Mouse (Mus musculus): Measurements from ENCODE around the gene Bcorl1. TPM values are rescaled to one million over a fixed set of nuclear protein-coding genes. Genes with fewer than 3 reads are reported as not detected.

Gene Bcorl1
- 1 to 10 TPM; 6.7 to 7.0 TPM for total RNA-seq (2021)
- long read RNA-seq, experiment 1, partial matches to known transcripts, result 0 of 3 reads
- long read RNA-seq, experiment 1, other reads (novel, unspliced or antisense), result 3 of 3 reads
- long read RNA-seq, experiment 2, partial matches to known transcripts, result 0 of 2 reads
- long read RNA-seq, experiment 2, other reads (novel, unspliced or antisense), result 2 of 2 reads

GRCm38 (mm10) chrX:48341141-48341540 is at the start of gene Bcorl1:
Bcorl1 (plus strand) TSS chrX:48341358.
- DNase-seq, result peak; percentile 67
- Histone ChIP-seq H3K4me3 (peak within 1 kb of the TSS; percentile 82), H3K27ac (peak within 1 kb of the TSS; percentile 77)
- no peak for TF ChIP-seq CTCF (IDR thresholded peaks at IDR 0.05)
- intact Hi-C loops (cut with DNase I), result loop anchor here (5.0 kb wide), 1 partner anchor 171 kb away; the partner anchor contains the start of gene Aifm1

- no peak for DNase-seq
- intact Hi-C loops (cut with DNase I), result no loop called here
- H3K4me3 ChIP-seq, result no peak overlapping the region
- TF ChIP-seq CTCF (IDR thresholded peaks at IDR 0.05), result no peak
- no peak overlapping the region for H3K27ac ChIP-seq
Observed at GRCm38 (mm10) chrX:48291413-48291812, 49.7 kb upstream of the Bcorl1 start.

GRCm38 (mm10) chrX:48305356-48305755 is 35.8 kb upstream of the Bcorl1 start:
- intact Hi-C loops (cut with DNase I), result no loop called here
- no peak for DNase-seq
- no peak overlapping the region for H3K27ac ChIP-seq
- no peak overlapping the region for H3K4me3 ChIP-seq
- TF ChIP-seq CTCF (IDR thresholded peaks at IDR 0.05), result no peak

GRCm38 (mm10) chrX:48310706-48311517 is 30.2 kb upstream of the Bcorl1 start:
- Histone ChIP-seq H3K4me3 (no peak overlapping the region), H3K27ac (no peak overlapping the region)
- DNase-seq, result no peak
- no peak for TF ChIP-seq CTCF (IDR thresholded peaks at IDR 0.05)
- intact Hi-C loops (cut with DNase I), result no loop called here

GRCm38 (mm10) chrX:48311727-48312126 is 29.4 kb upstream of the Bcorl1 start:
- Histone ChIP-seq H3K27ac (no peak overlapping the region), H3K4me3 (no peak overlapping the region)
- no peak for DNase-seq
- TF ChIP-seq CTCF (IDR thresholded peaks at IDR 0.05), result no peak
- intact Hi-C loops (cut with DNase I), result no loop called here

GRCm38 (mm10) chrX:48314530-48315079 is 26.6 kb upstream of the Bcorl1 start:
- intact Hi-C loops (cut with DNase I), result loop anchor here (2.0 kb wide), 1 partner anchor 30 kb away; no protein-coding TSS in a partner anchor
- Histone ChIP-seq H3K4me3 (peak overlapping the region; percentile 74), H3K27ac (peak overlapping the region; percentile 78)
- no peak for TF ChIP-seq CTCF (IDR thresholded peaks at IDR 0.05)
- peak; percentile 88 for DNase-seq

GRCm38 (mm10) chrX:48317444-48317843 is 23.7 kb upstream of the Bcorl1 start:
- Histone ChIP-seq H3K4me3 (no peak overlapping the region), H3K27ac (no peak overlapping the region)
- DNase-seq, result no peak
- TF ChIP-seq CTCF (IDR thresholded peaks at IDR 0.05), result no peak
- intact Hi-C loops (cut with DNase I), result no loop called here

GRCm38 (mm10) chrX:48318194-48318593 is 23.0 kb upstream of the Bcorl1 start:
- TF ChIP-seq CTCF (IDR thresholded peaks at IDR 0.05), result no peak
- no peak for DNase-seq
- H3K27ac ChIP-seq, result no peak overlapping the region
- H3K4me3 ChIP-seq, result no peak overlapping the region
- intact Hi-C loops (cut with DNase I), result no loop called here

- no peak for TF ChIP-seq CTCF (IDR thresholded peaks at IDR 0.05)
- H3K27ac ChIP-seq, result peak overlapping the region; percentile 77
- H3K4me3 ChIP-seq, result peak overlapping the region; percentile 82
- intact Hi-C loops (cut with DNase I), result loop anchor here (5.0 kb wide), 1 partner anchor 172 kb away; the partner anchor contains the start of gene Aifm1
- peak; percentile 40 for DNase-seq
Observed at GRCm38 (mm10) chrX:48340441-48341049, 613 bp upstream of the Bcorl1 start.

- peak overlapping the region; percentile 82 for H3K4me3 ChIP-seq
- intact Hi-C loops (cut with DNase I), result loop anchor here (2.0 to 5.0 kb wide), 2 partner anchors 57 to 171 kb away; partner anchors contain the start of gene Aifm1
- peak overlapping the region; percentile 77 for H3K27ac ChIP-seq
- DNase-seq, result peak; percentile 80
- no peak for TF ChIP-seq CTCF (IDR thresholded peaks at IDR 0.05)
Observed at GRCm38 (mm10) chrX:48341621-48342161, 533 bp downstream of the Bcorl1 start.

GRCm38 (mm10) chrX:48342731-48343130 is 1.6 kb downstream of the Bcorl1 start:
- Histone ChIP-seq H3K27ac (peak overlapping the region; percentile 77), H3K4me3 (peak overlapping the region; percentile 82)
- peak; percentile 21 for DNase-seq
- intact Hi-C loops (cut with DNase I), result loop anchor here (2.0 to 5.0 kb wide), 2 partner anchors 58 to 170 kb away; partner anchors contain the start of gene Aifm1
- no peak for TF ChIP-seq CTCF (IDR thresholded peaks at IDR 0.05)

- H3K27ac ChIP-seq, result peak overlapping the region; percentile 84
- H3K4me3 ChIP-seq, result peak overlapping the region; percentile 82
- DNase-seq, result peak; percentile 93
- no peak for TF ChIP-seq CTCF (IDR thresholded peaks at IDR 0.05)
- intact Hi-C loops (cut with DNase I), result loop anchor here (2.0 to 5.0 kb wide), 2 partner anchors 59 to 169 kb away; partner anchors contain the start of gene Aifm1
Observed at GRCm38 (mm10) chrX:48343461-48343952, 2.3 kb downstream of the Bcorl1 start.

Data from gastrocnemius, adult 2 months (tissue).